Mouse (Mus musculus) C2C12 (cell line): Measurements from ENCODE around the gene Itga8. TPM values are rescaled to one million over a fixed set of nuclear protein-coding genes. Genes with fewer than 3 reads are reported as not detected.

Experiments used
- H3K27me3 ChIP-seq: one replicate; pipeline ENCODE4 v1.6.1; 2011; ENCODE audit not compliant: control insufficient read depth, insufficient read depth, insufficient read length
- H3K36me3 ChIP-seq: one replicate; pipeline ENCODE4 v1.6.1; 2011; ENCODE audit not compliant: control insufficient read depth, insufficient read depth
- H3K4me3 ChIP-seq: one replicate; pipeline ENCODE4 v1.5.1; 2011; ENCODE audit warnings: mild to moderate bottlenecking, control low read depth; ENCODE audit not compliant: poor library complexity, insufficient read depth, severe bottlenecking
- H3K79me2 ChIP-seq: one replicate; pipeline ENCODE4 v1.6.1; 2011; ENCODE audit not compliant: control insufficient read depth, insufficient read depth
- H3K79me3 ChIP-seq: one replicate; pipeline ENCODE4 v1.6.1; 2011; ENCODE audit warnings: low read depth, control low read depth
- H3ac ChIP-seq: one replicate; pipeline ENCODE3; 2011; ENCODE audit warnings: low read depth; ENCODE audit not compliant: control insufficient read depth, insufficient read length
- CEBPB ChIP-seq: IDR thresholded peaks from one replicate; pipeline ENCODE4 v1.6.1; 2011; ENCODE audit warnings: low read depth, mild to moderate bottlenecking, control low read depth, moderate library complexity
- CTCF ChIP-seq: IDR thresholded peaks from one replicate; pipeline ENCODE4 v1.5.1; 2011; ENCODE audit not compliant: control insufficient read depth, insufficient read depth, insufficient read length
- FOSL1 ChIP-seq: IDR thresholded peaks from one replicate; pipeline ENCODE4 v1.8.0; 2011; ENCODE audit warnings: mild to moderate bottlenecking, low read length; ENCODE audit not compliant: poor library complexity, insufficient read depth, severe bottlenecking
- MAX ChIP-seq: IDR thresholded peaks from one replicate; pipeline ENCODE4 v1.6.1; 2011; ENCODE audit warnings: mild to moderate bottlenecking, control low read depth
- MYOD1 ChIP-seq: IDR thresholded peaks from one replicate; pipeline ENCODE4 v1.6.1; 2011; ENCODE audit warnings: low read depth; ENCODE audit not compliant: control insufficient read depth, insufficient read length
- MYOG ChIP-seq: IDR thresholded peaks from one replicate; pipeline ENCODE4 v1.6.1; 2011; ENCODE audit not compliant: control insufficient read depth, insufficient read length; ENCODE audit errors: extremely low read depth
- USF1 ChIP-seq: IDR thresholded peaks from one replicate; pipeline ENCODE4 v1.6.1; 2011; ENCODE audit warnings: low read depth, mild to moderate bottlenecking, control low read depth, moderate library complexity
- polyA plus RNA-seq: library from polyadenylated mRNA; unstranded; fragments of >200 nt; fragmentation: generic; extraction: Trizol; gene quantifications from one replicate; pipeline ENCODE4 v1.2.1, GENCODE M21; 2012; ENCODE audit warnings: missing spikeins

Gene Itga8
- polyA plus RNA-seq, 1 experiment, result not detected

DNA sequence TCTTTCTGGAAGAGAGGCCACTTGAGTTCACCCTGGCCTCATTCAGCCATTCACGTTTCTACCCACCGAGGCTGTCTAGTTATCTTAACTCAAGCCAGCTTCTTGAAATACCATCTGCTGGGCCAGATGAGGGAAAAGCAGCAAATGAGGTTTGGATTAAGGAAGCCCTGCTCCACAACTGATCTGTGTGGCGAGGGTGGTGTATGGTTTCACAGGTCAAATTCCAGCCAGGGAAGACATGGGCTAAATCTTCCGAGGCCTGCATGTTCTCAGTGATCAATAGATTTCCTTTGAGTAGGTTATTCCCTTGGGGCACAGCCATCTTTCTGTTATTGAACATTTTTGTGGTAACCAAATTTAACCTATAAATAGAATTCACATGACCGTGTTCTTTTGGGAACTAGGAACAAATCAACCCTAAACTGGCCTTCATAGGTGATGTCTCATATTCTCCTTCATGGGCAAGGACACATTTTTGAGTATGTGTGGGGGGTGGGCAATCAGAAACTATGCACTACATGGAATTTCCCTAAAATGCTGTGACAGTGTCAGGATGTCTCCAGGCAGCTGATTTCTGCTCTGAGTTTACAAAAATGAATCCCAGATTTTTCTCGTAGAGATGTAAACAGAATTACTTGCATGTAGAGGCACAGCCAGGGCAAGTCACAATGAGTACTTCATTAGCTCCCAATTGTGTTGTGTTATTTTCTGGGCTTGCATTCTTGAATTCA lies 235.9 kb downstream of the Itga8 start:
- TF ChIP-seq MAX (no peak), CTCF (no peak), MYOG (no peak), FOSL1 (no peak), CEBPB (no peak)
- H3K79me2 ChIP-seq, result no peaks in the 10 kb centered on the region
- no peaks in the 10 kb centered on the region for H3K36me3 ChIP-seq
- no peaks in the 10 kb centered on the region for H3K79me3 ChIP-seq
- no peak overlapping the region for H3K4me3 ChIP-seq
- H3K27me3 ChIP-seq, result no peaks in the 10 kb centered on the region
- no peak overlapping the region for H3ac ChIP-seq

GRCm38 (mm10) chr2:12060034-12060723 lies 241.5 kb downstream of the Itga8 start:
- Histone ChIP-seq H3K79me2 (no peaks in the 10 kb centered on the region), H3K36me3 (no peaks in the 10 kb centered on the region), H3K79me3 (no peaks in the 10 kb centered on the region), H3K4me3 (no peak overlapping the region), H3K27me3 (no peaks in the 10 kb centered on the region), H3ac (no peak overlapping the region)
- no peak for TF ChIP-seq CTCF
- no peak for TF ChIP-seq MYOD1
- TF ChIP-seq FOSL1, result no peak
- no peak for TF ChIP-seq USF1
- TF ChIP-seq MAX, result no peak
- TF ChIP-seq CEBPB, result no peak
- TF ChIP-seq MYOG, result no peak

Other genes with a start within 250 kb of the Itga8 start
- 24.6 TPM for gene Mindy3, start 117.5 kb upstream of the Itga8 start, polyA plus RNA-seq